Mouse (Mus musculus) G1E-ER4 (cell line): ENCODE measurements around the gene Mthfd2. TPM values are rescaled to one million over a fixed set of nuclear protein-coding genes. Genes with fewer than 3 reads are reported as not detected.

ENCODE experiments used
- GATA1 ChIP-seq: IDR thresholded peaks from one replicate; pipeline ENCODE4 v1.8.0; 2012; ENCODE audit warnings: low read length, inconsistent platforms
- polyA plus RNA-seq: library from polyadenylated mRNA; stranded (reverse); fragments of >175 nt; gene quantifications from 2 replicates; pipeline ENCODE4 v1.2.3, GENCODE M21; 2012

The Mthfd2 gene
- polyA plus RNA-seq, 1 experiment = 28.6 TPM

GRCm38 (mm10) chr6:83311206-83311605 is 14.5 kb downstream of the Mthfd2 start:
- TF ChIP-seq GATA1 = no peak

DNA sequence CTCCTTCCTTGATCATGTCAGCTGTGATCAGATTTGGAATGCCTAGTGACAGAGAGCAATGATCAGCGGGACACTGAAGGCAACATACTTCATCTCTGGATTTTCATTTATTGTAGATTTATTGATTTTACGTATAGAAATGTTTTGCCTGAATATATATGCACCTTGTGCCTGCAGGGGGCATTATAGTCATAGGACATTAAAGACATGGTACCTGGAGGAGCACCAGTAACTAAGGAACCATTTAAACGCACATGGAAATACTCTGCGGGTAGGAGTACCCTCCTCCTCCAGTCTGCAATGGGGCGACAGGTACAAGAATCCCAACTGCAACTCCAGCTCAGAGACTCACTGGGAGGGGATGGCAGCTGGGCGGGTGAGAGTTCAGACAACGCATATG is 16.7 kb downstream of the Mthfd2 start:
- TF ChIP-seq GATA1 = no peak

DNA sequence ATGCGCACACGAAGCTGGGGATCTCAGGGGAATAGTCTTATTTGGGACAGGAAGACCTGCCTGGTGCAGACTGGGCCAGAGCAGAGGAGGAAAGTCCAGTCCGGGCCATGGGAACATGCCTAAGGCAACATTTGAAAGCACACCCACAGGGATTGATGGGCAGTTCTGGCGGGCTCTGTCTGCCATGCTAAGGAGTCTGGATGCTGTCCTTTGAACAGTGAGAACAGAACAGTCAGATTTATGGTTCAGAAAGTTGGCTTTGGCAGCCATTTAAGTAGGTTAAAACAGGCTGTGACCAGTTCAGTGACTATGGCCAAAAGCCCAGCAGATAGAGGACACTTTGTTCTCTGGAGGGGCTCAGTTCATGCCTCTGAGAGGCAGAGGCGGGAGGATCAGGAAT is 23.4 kb downstream of the Mthfd2 start:
- no peak for TF ChIP-seq GATA1

DNA sequence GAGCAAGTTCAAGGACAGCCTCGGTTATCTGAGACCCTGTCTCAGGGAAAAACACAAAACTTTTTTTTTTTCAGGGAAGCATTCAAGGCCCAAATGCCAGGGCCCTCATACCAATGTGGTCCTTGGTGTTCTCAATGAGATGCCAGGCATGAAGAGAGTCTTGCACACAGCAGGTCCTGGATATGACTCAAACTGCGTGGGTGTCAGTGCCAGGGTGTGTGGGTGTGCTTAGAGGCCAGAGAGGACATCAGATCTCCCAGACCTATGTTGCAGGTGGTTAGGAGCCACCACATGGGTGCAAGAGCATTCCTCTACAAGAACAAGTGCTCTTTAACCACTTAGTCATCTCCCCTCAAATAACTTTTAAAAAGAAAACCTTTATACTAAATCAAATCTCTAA is 24.4 kb downstream of the Mthfd2 start:
- TF ChIP-seq GATA1 = no peak

- no peak for TF ChIP-seq GATA1
These were observed 25.1 kb downstream of the Mthfd2 start for GRCm38 (mm10) chr6:83300447-83301229.

GRCm38 (mm10) chr6:83280256-83280955 is 45.3 kb downstream of the Mthfd2 start:
- TF ChIP-seq GATA1 = no peak

DNA sequence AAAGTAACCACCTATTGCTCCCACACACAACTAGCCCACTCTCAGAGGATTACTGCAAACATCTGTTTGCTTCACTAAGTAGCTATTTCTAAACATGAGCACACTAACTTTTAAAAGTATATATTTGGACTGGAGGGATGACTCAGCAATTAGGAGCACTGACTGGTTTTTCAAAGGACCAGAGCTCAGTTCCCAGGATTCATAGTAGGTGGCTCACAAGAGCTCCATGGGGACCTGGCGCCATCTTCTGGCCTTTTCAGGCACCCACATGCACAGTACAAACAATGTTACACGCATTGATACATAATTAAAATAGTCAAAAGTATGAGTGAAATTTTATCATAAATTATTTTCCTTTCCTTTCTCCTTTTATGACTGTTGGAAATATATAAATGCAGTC is 46.8 kb downstream of the Mthfd2 start:
- no peak for TF ChIP-seq GATA1

DNA sequence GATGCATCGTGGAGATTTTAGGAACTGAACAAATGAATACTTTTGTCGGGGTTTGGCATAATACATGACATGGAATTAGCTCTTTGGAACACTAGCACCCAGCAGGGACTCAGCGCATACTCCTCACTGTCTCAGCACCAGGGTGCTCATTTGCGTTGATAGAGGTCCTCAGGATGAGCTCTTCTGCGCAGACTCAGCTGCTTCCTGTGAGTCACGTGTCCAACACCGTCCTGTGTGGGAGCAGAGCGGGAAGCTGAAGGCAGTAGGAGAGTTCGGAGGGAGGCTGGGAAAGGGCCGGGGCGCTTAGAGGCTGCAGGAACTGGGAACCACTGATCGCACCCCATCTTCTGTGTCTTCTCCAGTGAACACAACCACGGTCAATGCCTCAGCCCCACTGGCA is 48.6 kb downstream of the Mthfd2 start:
- TF ChIP-seq GATA1 = no peak

DNA sequence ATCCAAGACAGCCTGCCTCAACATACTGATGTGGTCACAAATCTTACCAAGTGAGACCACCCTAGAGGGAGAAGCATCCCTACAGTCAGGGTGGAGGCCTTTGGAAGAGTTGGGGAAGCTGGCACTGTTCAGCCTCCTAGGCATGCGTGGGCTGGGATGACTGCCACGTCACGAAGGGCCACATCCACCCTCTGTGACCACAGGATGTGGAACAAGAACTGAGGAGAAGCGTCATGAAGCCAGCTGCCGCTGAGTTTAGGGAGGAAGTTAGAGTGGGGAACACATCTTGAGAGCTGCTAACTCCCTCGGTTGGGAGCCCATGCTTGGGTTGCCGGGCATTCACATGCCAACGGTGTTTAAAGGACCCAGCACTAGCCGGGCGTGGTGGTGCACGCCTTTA is 52.0 kb downstream of the Mthfd2 start:
- TF ChIP-seq GATA1 = no peak

GRCm38 (mm10) chr6:83268144-83269010 is 57.3 kb downstream of the Mthfd2 start:
- no peak for TF ChIP-seq GATA1

DNA sequence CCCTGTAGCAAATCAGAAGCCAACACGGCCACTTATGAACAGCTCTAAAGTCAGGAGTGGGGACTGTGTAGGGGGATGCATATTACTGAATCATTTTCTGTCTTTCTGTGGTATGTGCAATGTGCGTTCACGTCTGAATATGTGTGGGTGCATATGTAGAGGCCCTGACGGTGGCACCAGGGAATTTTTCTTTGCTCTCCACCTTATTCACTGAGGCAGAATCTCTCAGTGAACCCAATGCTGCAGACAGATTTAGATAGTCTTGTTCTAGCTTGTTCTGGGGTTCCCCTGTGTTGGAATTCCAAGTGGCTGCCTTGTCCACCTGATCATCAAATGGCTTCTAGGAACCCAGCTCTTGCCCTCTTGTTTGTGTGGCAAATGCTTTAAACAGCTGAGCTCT is 58.1 kb downstream of the Mthfd2 start:
- no peak for TF ChIP-seq GATA1

DNA sequence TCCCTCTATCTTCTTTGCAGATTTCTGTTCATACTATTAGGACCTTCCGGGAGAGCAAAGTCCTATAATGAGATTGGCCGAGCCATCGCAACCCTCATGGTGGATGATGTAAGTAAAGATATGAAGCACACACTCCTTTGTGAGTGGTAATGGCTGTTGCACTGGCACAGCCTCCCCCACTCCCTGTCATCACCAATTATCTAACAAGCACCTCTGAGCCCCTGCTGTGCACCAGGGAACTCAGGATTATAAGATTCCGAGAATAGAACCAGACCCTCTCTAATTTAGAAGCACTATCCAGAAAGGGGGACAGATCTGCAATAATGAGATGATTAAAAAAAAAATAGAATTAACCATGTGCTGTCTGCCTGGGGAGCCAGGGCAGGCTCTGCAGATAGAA is 60.1 kb downstream of the Mthfd2 start:
- no peak for TF ChIP-seq GATA1

- no peak for TF ChIP-seq GATA1
These were observed 60.5 kb downstream of the Mthfd2 start for GRCm38 (mm10) chr6:83265253-83265652.

- no peak for TF ChIP-seq GATA1
These were observed 61.2 kb downstream of the Mthfd2 start for GRCm38 (mm10) chr6:83264516-83264915.

Other genes with a start within 250 kb of the Mthfd2 start
- gene Pcgf1, start 248.0 kb downstream of the Mthfd2 start, polyA plus RNA-seq = 8.6 and 10.8 TPM in 2 replicates
- gene Lbx2, start 239.5 kb downstream of the Mthfd2 start, polyA plus RNA-seq = 0.10 and 0.13 TPM in 2 replicates
- 12.9 and 13.9 TPM in 2 replicates for gene Ccdc142, start 224.3 kb downstream of the Mthfd2 start, polyA plus RNA-seq
- gene Gm42688, start 224.3 kb downstream of the Mthfd2 start, polyA plus RNA-seq = 5.2 and 7.2 TPM in 2 replicates
- gene Mrpl53, start 216.9 kb downstream of the Mthfd2 start, polyA plus RNA-seq = 69.5 and 81.4 TPM in 2 replicates
- gene Mogs, start 210.4 kb downstream of the Mthfd2 start, polyA plus RNA-seq = 163 and 176 TPM in 2 replicates
- gene Wbp1, start 204.3 kb downstream of the Mthfd2 start, polyA plus RNA-seq = 47.0 and 70.0 TPM in 2 replicates
- gene Ino80b, start 200.5 kb downstream of the Mthfd2 start, polyA plus RNA-seq = 158 and 217 TPM in 2 replicates
- gene Rtkn, start 190.4 kb downstream of the Mthfd2 start, polyA plus RNA-seq = 13.1 and 20.1 TPM in 2 replicates
- gene Wdr54, start 169.5 kb downstream of the Mthfd2 start, polyA plus RNA-seq = not detected in 2 replicates
- gene 1700003E16Rik, start 169.5 kb downstream of the Mthfd2 start, polyA plus RNA-seq = not detected in 2 replicates
- 307 and 323 TPM in 2 replicates for gene Dctn1, start 160.0 kb downstream of the Mthfd2 start, polyA plus RNA-seq
- not detected in 2 replicates for gene Slc4a5, start 106.1 kb downstream of the Mthfd2 start, polyA plus RNA-seq
- gene Mob1a, start 108 bp upstream of the Mthfd2 start, polyA plus RNA-seq = 121 and 167 TPM in 2 replicates
- 66.7 and 111 TPM in 2 replicates for gene Bola3, start 23.2 kb upstream of the Mthfd2 start, polyA plus RNA-seq
- gene Tet3, start 133.2 kb upstream of the Mthfd2 start, polyA plus RNA-seq = 36.2 and 60.4 TPM in 2 replicates
- gene Dguok, start 181.1 kb upstream of the Mthfd2 start, polyA plus RNA-seq = 6.7 and 8.9 TPM in 2 replicates
- not detected in 2 replicates for gene Actg2, start 210.4 kb upstream of the Mthfd2 start, polyA plus RNA-seq
- gene Stambp, start 246.8 kb upstream of the Mthfd2 start, polyA plus RNA-seq = 1.2 and 1.6 TPM in 2 replicates